Mouse (Mus musculus) lung, embryonic 16.5 days (tissue): ENCODE results near the gene Unc5c. TPM values are rescaled to one million over a fixed set of nuclear protein-coding genes. Genes with fewer than 3 reads are reported as not detected.

Source experiments
- ATAC-seq: fragments of 200-750 bp; cut with Nextera tagmentation; 2 replicates; pipeline ENCODE4 v1.8.0; 2017; ENCODE audit warnings: low read depth, mild to moderate bottlenecking, moderate library complexity
- H3K27ac ChIP-seq: fragments of 300-500 bp; sonication (generic); 2 replicates; pipeline ENCODE4 v1.5.1; 2014; ENCODE audit warnings: mild to moderate bottlenecking, control low read depth, low read length
- H3K27me3 ChIP-seq: fragments of 300-500 bp; sonication (generic); 2 replicates; pipeline ENCODE4 v1.6.1; 2014; ENCODE audit warnings: low read depth, low read length, mixed read lengths; ENCODE audit not compliant: control insufficient read depth, insufficient read depth
- H3K36me3 ChIP-seq: fragments of 300-500 bp; sonication (generic); 2 replicates; pipeline ENCODE4 v1.6.1; 2014; ENCODE audit warnings: low read length; ENCODE audit not compliant: control insufficient read depth, insufficient read depth
- H3K4me1 ChIP-seq: fragments of 300-500 bp; sonication (generic); replicated peaks from 2 replicates; pipeline ENCODE4 v1.6.1; 2014; ENCODE audit warnings: low read length, mixed read lengths; ENCODE audit not compliant: control insufficient read depth, insufficient read depth
- H3K4me2 ChIP-seq: fragments of 300-500 bp; sonication (generic); 2 replicates; pipeline ENCODE4 v1.6.1; 2014; ENCODE audit warnings: low read depth, low read length, control low read depth
- H3K4me3 ChIP-seq: fragments of 300-500 bp; sonication (generic); 2 replicates; pipeline ENCODE4 v1.5.1; 2014; ENCODE audit warnings: mild to moderate bottlenecking, low read length, control low read depth
- H3K9ac ChIP-seq: fragments of 300-500 bp; sonication (generic); 2 replicates; pipeline ENCODE4 v1.6.1; 2014; ENCODE audit warnings: low read length, control low read depth
- H3K9me3 ChIP-seq: fragments of 300-500 bp; sonication (generic); 2 replicates; pipeline ENCODE4 v1.6.1; 2016; ENCODE audit warnings: low read length; ENCODE audit not compliant: control insufficient read depth
- WGBS: fragments of 180-500 bp; shearing (Covaris S2); extraction: QIAGEN DNeasy Blood & Tissue Kit; methylation state at CpG from one replicate; pipeline ENCODE4 v1.1.7; 2014; 5-methylcytosine and 5-hydroxymethylcytosine counted together
- polyA plus RNA-seq: library from polyadenylated mRNA; unstranded; fragments of >200 nt; fragmentation: Nextera tagmentation; extraction: Ambion mirVana; gene quantifications from 2 replicates; pipeline ENCODE4 v1.2.1, GENCODE M21; 2015

Unc5c gene
- polyA plus RNA-seq, result 11.7 and 16.6 TPM in 2 replicates

- 0% methylated on average over 41 of the region's 61 CpGs for WGBS
- 0 out of 2 replicates have a peak, but pooled peaks cover 4% of the 10 kb centered on the region for H3K4me1 ChIP-seq
- peak within 1 kb of the TSS; percentile 67 for H3K9ac ChIP-seq
- ATAC-seq, result peak; percentile 96
- H3K36me3 ChIP-seq, result no peaks in the 10 kb centered on the region
- peaks cover 3% of the 10 kb centered on the region for H3K27me3 ChIP-seq
- H3K4me2 ChIP-seq, result peak within 1 kb of the TSS; percentile 89
- H3K4me3 ChIP-seq, result peak within 1 kb of the TSS; percentile 76
- peak within 1 kb of the TSS; percentile 89 for H3K27ac ChIP-seq
- no peaks in the 10 kb centered on the region for H3K9me3 ChIP-seq
These were observed at the start of gene Unc5c for GRCm38 (mm10) chr3:141465104-141465705. Gene Unc5c (plus strand): TSS chr3:141465216.

- Histone ChIP-seq H3K4me1 (no peaks in the 10 kb centered on the region), H3K9me3 (no peaks in the 10 kb centered on the region), H3K36me3 (no peaks in the 10 kb centered on the region), H3K4me3 (no peak overlapping the region), H3K27me3 (no peaks in the 10 kb centered on the region), H3K27ac (no peak overlapping the region), H3K4me2 (no peak overlapping the region), H3K9ac (no peak overlapping the region)
- WGBS, result 80% methylated on average over 2 of the region's 2 CpGs
- ATAC-seq, result no peak
These were observed 7.5 kb upstream of the Unc5c start for GRCm38 (mm10) chr3:141457475-141457874.

- no peak overlapping the region for H3K4me3 ChIP-seq
- H3K27me3 ChIP-seq, result peaks cover 3% of the 10 kb centered on the region
- H3K9me3 ChIP-seq, result no peaks in the 10 kb centered on the region
- no peak overlapping the region for H3K27ac ChIP-seq
- WGBS, result 67% methylated on average over 7 of the region's 7 CpGs
- 0 out of 2 replicates have a peak, but pooled peaks cover 4% of the 10 kb centered on the region for H3K4me1 ChIP-seq
- ATAC-seq, result no peak
- no peaks in the 10 kb centered on the region for H3K36me3 ChIP-seq
- H3K4me2 ChIP-seq, result no peak overlapping the region
- no peak overlapping the region for H3K9ac ChIP-seq
These were observed 2.5 kb upstream of the Unc5c start for GRCm38 (mm10) chr3:141462482-141462881.

- peak overlapping the region; percentile 89 for H3K4me2 ChIP-seq
- peaks cover 3% of the 10 kb centered on the region for H3K27me3 ChIP-seq
- H3K9ac ChIP-seq, result peak overlapping the region; percentile 67
- no peaks in the 10 kb centered on the region for H3K36me3 ChIP-seq
- peak; percentile 64 for ATAC-seq
- 0 out of 2 replicates have a peak, but pooled peaks cover 4% of the 10 kb centered on the region for H3K4me1 ChIP-seq
- under 1% methylated on average over 24 of the region's 26 CpGs for WGBS
- H3K27ac ChIP-seq, result peak overlapping the region; percentile 89
- H3K4me3 ChIP-seq, result peak overlapping the region; percentile 76
- H3K9me3 ChIP-seq, result no peaks in the 10 kb centered on the region
These were observed 319 bp upstream of the Unc5c start for GRCm38 (mm10) chr3:141464691-141465103.

GRCm38 (mm10) chr3:141466061-141466460 is 1.0 kb downstream of the Unc5c start:
- peak overlapping the region; percentile 76 for H3K4me3 ChIP-seq
- H3K4me2 ChIP-seq, result peak overlapping the region; percentile 89
- under 1% methylated on average over 20 of the region's 20 CpGs for WGBS
- no peaks in the 10 kb centered on the region for H3K9me3 ChIP-seq
- no peak for ATAC-seq
- peak overlapping the region; percentile 89 for H3K27ac ChIP-seq
- peaks cover 3% of the 10 kb centered on the region for H3K27me3 ChIP-seq
- H3K36me3 ChIP-seq, result no peaks in the 10 kb centered on the region
- peak overlapping the region; percentile 67 for H3K9ac ChIP-seq
- 0 out of 2 replicates have a peak, but pooled peaks cover 4% of the 10 kb centered on the region for H3K4me1 ChIP-seq

GRCm38 (mm10) chr3:141466727-141467335 is 1.8 kb downstream of the Unc5c start:
- 10% methylated on average over 3 of the region's 3 CpGs for whole genome bisulfite sequencing
- H3K4me3 ChIP-seq, result peak overlapping the region; percentile 76
- no peaks in the 10 kb centered on the region for H3K9me3 ChIP-seq
- H3K4me2 ChIP-seq, result peak overlapping the region; percentile 89
- H3K27me3 ChIP-seq, result peaks cover 3% of the 10 kb centered on the region
- no peaks in the 10 kb centered on the region for H3K36me3 ChIP-seq
- peak overlapping the region; percentile 55 for H3K27ac ChIP-seq
- H3K9ac ChIP-seq, result peak overlapping the region; percentile 61
- no peak for ATAC-seq
- 0 out of 2 replicates have a peak, but pooled peaks cover 4% of the 10 kb centered on the region for H3K4me1 ChIP-seq

- 36% methylated on average over 2 of the region's 2 CpGs for WGBS
- H3K4me1 ChIP-seq, result 0 out of 2 replicates have a peak, but pooled peaks cover 2% of the 10 kb centered on the region
- H3K4me3 ChIP-seq, result peak overlapping the region; percentile 11; the same call in 1 of the 2 replicates
- H3K9ac ChIP-seq, result no peak overlapping the region
- H3K4me2 ChIP-seq, result peak overlapping the region; percentile 32; the same call in 1 of the 2 replicates
- no peaks in the 10 kb centered on the region for H3K36me3 ChIP-seq
- peaks cover 3% of the 10 kb centered on the region for H3K27me3 ChIP-seq
- ATAC-seq, result no peak
- H3K9me3 ChIP-seq, result no peaks in the 10 kb centered on the region
- H3K27ac ChIP-seq, result no peak overlapping the region
These were observed 4.3 kb downstream of the Unc5c start for GRCm38 (mm10) chr3:141469338-141469737.

- Histone ChIP-seq H3K36me3 (no peaks in the 10 kb centered on the region), H3K9ac (no peak overlapping the region), H3K9me3 (no peaks in the 10 kb centered on the region), H3K4me1 (0 out of 2 replicates have a peak, but pooled peaks cover 5% of the 10 kb centered on the region), H3K27me3 (no peaks in the 10 kb centered on the region), H3K27ac (no peak overlapping the region), H3K4me3 (no peak overlapping the region), H3K4me2 (no peak overlapping the region)
- 55% methylated on average over 5 of the region's 5 CpGs for whole genome bisulfite sequencing
- ATAC-seq, result no peak
These were observed 8.2 kb downstream of the Unc5c start for GRCm38 (mm10) chr3:141473205-141473604.

- no peaks in the 10 kb centered on the region for H3K36me3 ChIP-seq
- H3K4me3 ChIP-seq, result no peak overlapping the region
- peak; percentile 61 for ATAC-seq
- H3K4me2 ChIP-seq, result no peak overlapping the region
- H3K4me1 ChIP-seq, result 0 out of 2 replicates have a peak, but pooled peaks cover 8% of the 10 kb centered on the region
- WGBS, result 43% methylated on average over 5 of the region's 5 CpGs
- no peaks in the 10 kb centered on the region for H3K9me3 ChIP-seq
- H3K9ac ChIP-seq, result no peak overlapping the region
- H3K27ac ChIP-seq, result no peak overlapping the region
- H3K27me3 ChIP-seq, result no peaks in the 10 kb centered on the region
These were observed 10.4 kb downstream of the Unc5c start for GRCm38 (mm10) chr3:141475389-141475788.
